In the genomic region with DNA sequence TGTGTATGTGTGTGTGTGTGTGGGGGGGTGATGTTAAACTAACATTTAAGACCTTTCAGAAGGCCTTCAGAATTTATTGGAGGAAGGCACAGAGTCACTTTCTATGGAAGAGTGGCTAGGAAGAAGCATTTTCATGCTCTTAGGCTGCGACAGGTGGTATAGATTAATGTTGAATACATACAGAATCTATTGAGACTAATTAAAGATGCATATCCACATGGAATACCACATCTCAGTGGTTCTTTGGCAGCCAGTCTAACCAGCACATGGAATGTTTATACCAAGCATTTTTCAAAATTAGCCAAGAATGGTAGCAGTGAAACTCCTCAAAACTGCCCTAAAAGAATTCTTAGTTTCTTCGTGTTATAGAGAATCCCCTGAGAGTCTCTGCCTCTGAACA, we compare ENCODE assay signal across 22 mouse cellular contexts.
DNase-seq lines count a peak whose midpoint lies in the region; ATAC-seq and TF ChIP-seq lines count a peak whose summit lies in the region.
"Had no signal": no experiment of that assay in that cellular context is flagged by ENCODE, and none has a peak within 500 bp of the region (broad histone marks: within the 10 kb centered on the region; RNA-seq: fewer than 3 reads in every experiment).

No protein-coding gene starts in this region.

- H3K27ac ChIP-seq in embryonic facial prominence, embryonic 12.5 days = 0 out of 2 replicates have a peak overlapping the region, but pooled peaks have one; percentile 36
- H3K27ac ChIP-seq in embryonic facial prominence, embryonic 10.5 days (replicated peaks) = no peak overlapping the region
- peak overlapping the region; percentile 86 for H3K27ac ChIP-seq in layer of hippocampus, adult 2 months
- H3K27ac ChIP-seq in embryonic facial prominence, embryonic 15.5 days (replicated peaks) = 0 out of 2 replicates have a peak overlapping the region, but pooled peaks have one; percentile 44
- H3K27ac ChIP-seq: forebrain, embryonic 13.5 days had no signal

- 63% methylated on average over 2 of the region's 2 CpGs for WGBS in embryonic facial prominence, embryonic 12.5 days
- 85% methylated on average over 2 of the region's 2 CpGs for whole genome bisulfite sequencing in embryonic facial prominence, embryonic 10.5 days
- WGBS in embryonic facial prominence, embryonic 15.5 days = 41% methylated on average over 2 of the region's 2 CpGs

- H3K4me1 ChIP-seq in embryonic facial prominence, embryonic 12.5 days = peaks cover 54% of the 10 kb centered on the region
- H3K4me1 ChIP-seq in embryonic facial prominence, embryonic 10.5 days = peaks cover 64% of the 10 kb centered on the region
- H3K4me1 ChIP-seq in embryonic facial prominence, embryonic 15.5 days = peaks cover 28% of the 10 kb centered on the region

- no peak overlapping the region for H3K9ac ChIP-seq in embryonic facial prominence, embryonic 12.5 days
- no peak overlapping the region for H3K9ac ChIP-seq in embryonic facial prominence, embryonic 15.5 days
- H3K9ac ChIP-seq: forebrain, embryonic 13.5 days had no signal

- TF ChIP-seq CTCF in layer of hippocampus, adult 2 months (conservative IDR thresholded peaks at IDR 0.05) = no peak

- H3K9me3 ChIP-seq in embryonic facial prominence, embryonic 12.5 days = no peaks in the 10 kb centered on the region
- no peaks in the 10 kb centered on the region for H3K9me3 ChIP-seq in embryonic facial prominence, embryonic 10.5 days
- no peaks in the 10 kb centered on the region for H3K9me3 ChIP-seq in embryonic facial prominence, embryonic 15.5 days (replicated peaks)
- H3K9me3 ChIP-seq: forebrain, embryonic 13.5 days had no signal

- no peak overlapping the region for H3K4me2 ChIP-seq in embryonic facial prominence, embryonic 12.5 days (replicated peaks)
- no peak overlapping the region for H3K4me2 ChIP-seq in embryonic facial prominence, embryonic 15.5 days (replicated peaks)
- H3K4me2 ChIP-seq: forebrain, embryonic 13.5 days had no signal

- DNase-seq in embryonic facial prominence, embryonic 10.5 days (ENCODE audit: low spot score) = no peak
- no peak for DNase-seq in layer of hippocampus, adult 2 months (ENCODE audit: low spot score in 2 of 2)
- no peak for DNase-seq in layer of hippocampus, adult 9-11 months
- no peak for DNase-seq in retina, postnatal 1 day
- DNase-seq: adrenal gland, adult 8-10 months; adrenal gland, postnatal 14 days; adrenal gland, postnatal 36 days; B cell, adult 2 months; cerebellum, adult 11-12 months; cerebellum, adult 2 months; cerebellum, adult 9-10 months; cerebellum, postnatal 10 days; cerebellum, postnatal 25 days had no signal

- H3K27me3 ChIP-seq in embryonic facial prominence, embryonic 12.5 days = no peaks in the 10 kb centered on the region
- H3K27me3 ChIP-seq in embryonic facial prominence, embryonic 10.5 days (replicated peaks; ENCODE audit: low read depth, poor library complexity, severe bottlenecking) = no peaks in the 10 kb centered on the region
- no peaks in the 10 kb centered on the region for H3K27me3 ChIP-seq in embryonic facial prominence, embryonic 15.5 days
- H3K27me3 ChIP-seq: CH12.LX; forebrain, embryonic 13.5 days; Patski had no signal

- no peaks in the 10 kb centered on the region for H3K36me3 ChIP-seq in embryonic facial prominence, embryonic 12.5 days
- no peaks in the 10 kb centered on the region for H3K36me3 ChIP-seq in embryonic facial prominence, embryonic 10.5 days (replicated peaks)
- no peaks in the 10 kb centered on the region for H3K36me3 ChIP-seq in embryonic facial prominence, embryonic 15.5 days
- H3K36me3 ChIP-seq: G1E had no signal

- H3K4me3 ChIP-seq in embryonic facial prominence, embryonic 12.5 days = no peak overlapping the region
- H3K4me3 ChIP-seq in embryonic facial prominence, embryonic 10.5 days = no peak overlapping the region
- H3K4me3 ChIP-seq in layer of hippocampus, adult 2 months = no peak overlapping the region
- no peak overlapping the region for H3K4me3 ChIP-seq in embryonic facial prominence, embryonic 15.5 days (replicated peaks)
- H3K4me3 ChIP-seq: erythroblast, embryonic 14.5 days; forebrain, embryonic 13.5 days had no signal

- ATAC-seq in embryonic facial prominence, embryonic 12.5 days (ENCODE audit: insufficient number of reproducible peaks, insufficient read depth, low FRiP score, low TSS enrichment) = no peak
- ATAC-seq in embryonic facial prominence, embryonic 15.5 days (ENCODE audit: insufficient number of reproducible peaks, low FRiP score, low TSS enrichment, low read depth) = no peak
- ATAC-seq: activated CD4-positive, CD25-positive, alpha-beta regulatory T cell, adult 4 months; CD4-positive, CD25-positive, alpha-beta regulatory T cell, adult 4 months; Patski had no signal
